Mouse (Mus musculus): ENCODE measurements around the gene Vnn3. TPM values are rescaled to one million over a fixed set of nuclear protein-coding genes. Genes with fewer than 3 reads are reported as not detected.

The Vnn3 gene
- total RNA-seq (2023), result 42.8 and 50.9 TPM in 2 replicates

DNA sequence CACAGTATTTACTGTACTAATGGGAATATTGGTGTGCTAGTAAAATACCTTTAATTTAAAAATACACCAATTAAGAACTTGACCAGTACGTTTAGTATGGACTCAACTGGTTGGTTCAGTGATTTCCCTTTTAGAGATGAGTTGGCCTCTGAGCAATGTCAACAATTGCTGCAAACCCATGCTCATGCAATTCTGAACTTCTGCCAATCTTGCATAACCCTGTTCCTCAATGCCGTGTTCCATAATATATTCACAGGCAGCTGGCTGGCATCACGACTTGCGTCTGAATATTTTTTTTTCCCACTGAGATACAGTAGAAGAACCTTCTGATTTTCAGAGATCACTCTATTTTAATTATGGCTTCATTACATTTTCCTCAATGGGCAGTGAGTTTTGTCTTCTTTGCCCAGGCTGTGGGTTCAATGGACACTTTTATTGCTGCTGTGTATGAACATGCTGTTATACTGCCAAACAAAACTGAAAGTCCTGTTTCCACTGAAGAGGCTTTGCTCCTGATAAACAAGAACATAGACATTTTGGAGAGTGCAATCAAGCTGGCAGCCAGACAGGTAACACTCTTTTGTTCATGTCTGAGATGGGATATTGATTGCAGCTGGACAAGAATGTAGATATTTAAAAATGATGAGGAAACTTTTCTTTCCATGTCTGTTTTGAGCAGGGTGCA is at the start of gene Vnn3:
Gene Vnn3 (plus strand): TSS at position 235 of the 685 bp plus-strand sequence.

DNA sequence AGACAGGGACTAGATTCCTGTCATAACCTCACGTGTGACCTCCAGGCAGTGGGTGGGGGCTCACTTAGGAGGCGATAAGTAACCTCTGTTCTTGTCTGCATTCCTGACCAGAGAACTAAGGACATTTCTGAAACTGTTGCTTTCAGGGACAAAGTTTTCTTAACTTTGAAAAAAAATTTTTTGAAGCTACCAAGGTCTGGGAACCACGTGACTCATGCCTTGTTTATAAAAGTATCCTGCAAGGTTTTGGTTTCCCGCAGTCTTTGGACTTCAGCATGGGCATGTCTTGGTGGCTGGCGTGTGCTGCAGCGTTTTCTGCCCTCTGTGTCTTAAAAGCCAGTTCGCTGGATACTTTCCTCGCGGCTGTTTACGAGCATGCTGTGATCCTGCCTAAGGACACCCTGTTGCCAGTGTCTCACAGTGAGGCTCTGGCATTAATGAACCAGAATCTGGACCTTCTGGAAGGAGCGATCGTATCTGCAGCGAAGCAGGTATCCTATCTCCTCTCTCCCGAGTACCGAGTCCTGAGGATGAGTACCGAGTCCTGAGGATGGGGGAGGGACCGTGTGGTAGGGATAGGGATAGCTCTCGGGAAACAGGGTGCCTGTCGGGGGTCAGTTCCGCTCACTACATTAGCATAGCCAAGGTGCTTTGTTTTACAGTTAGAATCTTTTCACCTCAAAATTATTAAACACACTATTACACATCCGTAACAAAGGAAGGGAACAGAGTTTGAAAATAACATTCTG is 43.5 kb downstream of the Vnn3 start, which contains the start of gene Vnn1:
Gene Vnn1 (plus strand): TSS at position 88 of the 749 bp plus-strand sequence.

Other genes with a start within 250 kb of the Vnn3 start
- 294 and 605 TPM in 2 replicates for gene Rps12, start 64.2 kb upstream of the Vnn3 start, total RNA-seq (2023)
- gene Slc18b1, start 54.5 kb upstream of the Vnn3 start, total RNA-seq (2023), result not detected in 2 replicates
- gene Vnn1, start 43.2 kb downstream of the Vnn3 start, total RNA-seq (2023), result not detected in 2 replicates
- gene Taar1, start 68.9 kb downstream of the Vnn3 start, total RNA-seq (2023), result not detected in 2 replicates
- not detected in 2 replicates for gene Taar2, start 87.1 kb downstream of the Vnn3 start, total RNA-seq (2023)
- not detected in 2 replicates for gene Taar3, start 98.1 kb downstream of the Vnn3 start, total RNA-seq (2023)
- gene Taar4, start 109.0 kb downstream of the Vnn3 start, total RNA-seq (2023), result not detected in 2 replicates
- gene Taar5, start 119.2 kb downstream of the Vnn3 start, total RNA-seq (2023), result not detected in 2 replicates
- not detected in 2 replicates for gene Taar6, start 134.2 kb downstream of the Vnn3 start, total RNA-seq (2023)
- not detected in 2 replicates for gene Taar7a, start 142.0 kb downstream of the Vnn3 start, total RNA-seq (2023)
- gene Taar7b, start 148.5 kb downstream of the Vnn3 start, total RNA-seq (2023), result not detected in 2 replicates
- gene Taar7d, start 175.8 kb downstream of the Vnn3 start, total RNA-seq (2023), result not detected in 2 replicates
- not detected in 2 replicates for gene Taar7e, start 186.2 kb downstream of the Vnn3 start, total RNA-seq (2023)
- gene Taar7f, start 198.0 kb downstream of the Vnn3 start, total RNA-seq (2023), result not detected in 2 replicates
- gene Taar8a, start 225.0 kb downstream of the Vnn3 start, total RNA-seq (2023), result not detected in 2 replicates
- not detected in 2 replicates for gene Taar8b, start 240.8 kb downstream of the Vnn3 start, total RNA-seq (2023)